Mouse (Mus musculus) hindbrain, postnatal 0 days (tissue): Measurements from ENCODE around the gene Ppcs. TPM values are rescaled to one million over a fixed set of nuclear protein-coding genes. Genes with fewer than 3 reads are reported as not detected.

Experiments
- ATAC-seq: fragments of 200-750 bp; cut with Nextera tagmentation; 2 replicates; pipeline ENCODE4 v1.8.0; 2017; ENCODE audit warnings: mild to moderate bottlenecking, moderate TSS enrichment, moderate library complexity
- DNase-seq: peaks from one replicate; pipeline ENCODE4 v3.0.0-alpha.2; 2015; ENCODE audit warnings: low spot score
- H3K27ac ChIP-seq: fragments of 300-500 bp; sonication (generic); 2 replicates; pipeline ENCODE4 v1.5.1; 2014; ENCODE audit warnings: mild to moderate bottlenecking
- H3K27me3 ChIP-seq: fragments of 300-500 bp; sonication (generic); 2 replicates; pipeline ENCODE4 v1.6.1; 2014; ENCODE audit warnings: low read length, mixed read lengths; ENCODE audit not compliant: insufficient read depth
- H3K36me3 ChIP-seq: fragments of 300-500 bp; sonication (generic); 2 replicates; pipeline ENCODE4 v1.6.1; 2014; ENCODE audit warnings: low read length, mixed read lengths; ENCODE audit not compliant: insufficient read depth
- H3K4me1 ChIP-seq: fragments of 300-500 bp; sonication (generic); 2 replicates; pipeline ENCODE4 v1.6.1; 2014; ENCODE audit warnings: antibody characterized with exemption, low read length, mixed read lengths; ENCODE audit not compliant: insufficient read depth
- H3K4me2 ChIP-seq: fragments of 300-500 bp; sonication (generic); 2 replicates; pipeline ENCODE4 v1.6.1; 2014; ENCODE audit warnings: low read depth, mild to moderate bottlenecking, low read length, moderate library complexity, mixed read lengths
- H3K4me3 ChIP-seq: fragments of 300-500 bp; sonication (generic); 2 replicates; pipeline ENCODE4 v1.5.1; 2014; ENCODE audit warnings: low read length
- H3K9ac ChIP-seq: fragments of 300-500 bp; sonication (generic); replicated peaks from 2 replicates; pipeline ENCODE4 v1.6.1; 2014; ENCODE audit warnings: mild to moderate bottlenecking, low read length, moderate library complexity, mixed read lengths
- H3K9me3 ChIP-seq: fragments of 300-500 bp; sonication (generic); 2 replicates; pipeline ENCODE4 v1.6.1; 2016; ENCODE audit warnings: low read length, mixed read lengths
- CTCF ChIP-seq: IDR thresholded peaks from 2 replicates; pipeline ENCODE4 v1.5.1; 2016; ENCODE audit warnings: antibody characterized with exemption, control low read depth, low read depth
- WGBS: fragments of 180-500 bp; shearing (Covaris S2); extraction: QIAGEN DNeasy Blood & Tissue Kit; methylation state at CpG from one replicate; pipeline ENCODE4 v1.1.7; 2014; 5-methylcytosine and 5-hydroxymethylcytosine counted together
- polyA plus RNA-seq: library from polyadenylated mRNA; unstranded; fragments of >200 nt; fragmentation: Nextera tagmentation; extraction: Ambion mirVana; gene quantifications from 2 replicates; pipeline ENCODE4 v1.2.1, GENCODE M21; 2015
- total RNA-seq: library from RNA; depleted of rRNA; stranded (reverse); fragments of >200 nt; gene quantifications from 2 replicates; pipeline ENCODE4 v1.2.3, GENCODE M21; 2014

Gene Ppcs
- total and polyA plus RNA-seq, 2 experiments from 2014 or later = 12.1 to 28.5 TPM

- no peak for TF ChIP-seq CTCF
- Histone ChIP-seq H3K4me3 (no peak overlapping the region), H3K9ac (no peak overlapping the region; the same call in 1 of the 2 replicates), H3K4me1 (peaks cover 27% of the 10 kb centered on the region), H3K36me3 (no peaks in the 10 kb centered on the region), H3K27me3 (no peaks in the 10 kb centered on the region), H3K4me2 (0 out of 2 replicates have a peak overlapping the region, but pooled peaks have one; percentile 7), H3K9me3 (no peaks in the 10 kb centered on the region), H3K27ac (peak overlapping the region; percentile 74)
- WGBS = 7% methylated on average over 8 of the region's 8 CpGs
- peak; percentile 90 for DNase-seq
- ATAC-seq = peak; percentile 84
Observed at GRCm38 (mm10) chr4:119460728-119461141, 38.5 kb upstream of the Ppcs start.

GRCm38 (mm10) chr4:119460296-119460695 lies 38.1 kb upstream of the Ppcs start:
- TF ChIP-seq CTCF = peak; percentile 75
- Histone ChIP-seq H3K9me3 (no peaks in the 10 kb centered on the region), H3K4me3 (no peak overlapping the region), H3K27me3 (no peaks in the 10 kb centered on the region), H3K4me2 (0 out of 2 replicates have a peak overlapping the region, but pooled peaks have one; percentile 7), H3K36me3 (no peaks in the 10 kb centered on the region), H3K9ac (no peak overlapping the region), H3K27ac (peak overlapping the region; percentile 74), H3K4me1 (peaks cover 27% of the 10 kb centered on the region)
- DNase-seq (peak; percentile 74), ATAC-seq (peak; percentile 4; the same call in 1 of the 2 replicates)
- WGBS = 48% methylated on average over 5 of the region's 5 CpGs

- TF ChIP-seq CTCF = no peak
- WGBS = 15% methylated on average over 6 of the region's 6 CpGs
Observed at GRCm38 (mm10) chr4:119453533-119453932, 31.3 kb upstream of the Ppcs start.

GRCm38 (mm10) chr4:119453128-119453527 lies 30.9 kb upstream of the Ppcs start:
- DNase-seq (no peak), ATAC-seq (peak; percentile 55)
- no peak overlapping the region for H3K4me3 ChIP-seq
- H3K4me1 ChIP-seq = 0 out of 2 replicates have a peak, but pooled peaks cover 5% of the 10 kb centered on the region
- H3K9ac ChIP-seq = no peak overlapping the region
- H3K4me2 ChIP-seq = no peak overlapping the region
- no peaks in the 10 kb centered on the region for H3K27me3 ChIP-seq
- no peaks in the 10 kb centered on the region for H3K36me3 ChIP-seq
- WGBS = 69% methylated on average over 5 of the region's 5 CpGs
- TF ChIP-seq CTCF = no peak
- H3K27ac ChIP-seq = peak overlapping the region; percentile 20; the same call in 1 of the 2 replicates
- no peaks in the 10 kb centered on the region for H3K9me3 ChIP-seq

More at GRCm38 (mm10) chr4:119453533-119453932, 31.3 kb upstream of the Ppcs start:
- H3K4me1 ChIP-seq = 0 out of 2 replicates have a peak, but pooled peaks cover 5% of the 10 kb centered on the region
- H3K9me3 ChIP-seq = no peaks in the 10 kb centered on the region
- ATAC-seq (peak; percentile 65), DNase-seq (peak; percentile 18)
- no peak overlapping the region for H3K4me3 ChIP-seq
- no peaks in the 10 kb centered on the region for H3K36me3 ChIP-seq
- H3K27ac ChIP-seq = peak overlapping the region; percentile 20; the same call in 1 of the 2 replicates
- no peak overlapping the region for H3K4me2 ChIP-seq
- no peak overlapping the region for H3K9ac ChIP-seq
- no peaks in the 10 kb centered on the region for H3K27me3 ChIP-seq

- 0 out of 2 replicates have a peak, but pooled peaks cover 5% of the 10 kb centered on the region for H3K4me1 ChIP-seq
- TF ChIP-seq CTCF = no peak
- ATAC-seq (no peak), DNase-seq (no peak)
- H3K27me3 ChIP-seq = no peaks in the 10 kb centered on the region
- WGBS = 73% methylated on average over 7 of the region's 7 CpGs
- H3K9me3 ChIP-seq = no peaks in the 10 kb centered on the region
- no peak overlapping the region for H3K4me3 ChIP-seq
- no peak overlapping the region for H3K27ac ChIP-seq
- H3K9ac ChIP-seq = no peak overlapping the region
- no peak overlapping the region for H3K4me2 ChIP-seq
- no peaks in the 10 kb centered on the region for H3K36me3 ChIP-seq
Observed at GRCm38 (mm10) chr4:119450436-119450835, 28.2 kb upstream of the Ppcs start.

- no peak for TF ChIP-seq CTCF
- 80% methylated on average over 3 of the region's 3 CpGs for WGBS
Observed at GRCm38 (mm10) chr4:119447786-119448185, 25.6 kb upstream of the Ppcs start.

GRCm38 (mm10) chr4:119447261-119447660 lies 25.0 kb upstream of the Ppcs start:
- no peak for ATAC-seq
- DNase-seq = no peak
- no peaks in the 10 kb centered on the region for H3K4me1 ChIP-seq
- H3K9ac ChIP-seq = no peak overlapping the region
- WGBS = 85% methylated on average over 6 of the region's 6 CpGs
- H3K4me3 ChIP-seq = no peak overlapping the region
- no peaks in the 10 kb centered on the region for H3K9me3 ChIP-seq
- H3K4me2 ChIP-seq = no peak overlapping the region
- H3K27ac ChIP-seq = no peak overlapping the region
- TF ChIP-seq CTCF = no peak
- H3K27me3 ChIP-seq = no peaks in the 10 kb centered on the region
- no peaks in the 10 kb centered on the region for H3K36me3 ChIP-seq

More at GRCm38 (mm10) chr4:119447786-119448185, 25.6 kb upstream of the Ppcs start:
- no peak for ATAC-seq
- no peak overlapping the region for H3K9ac ChIP-seq
- H3K9me3 ChIP-seq = no peaks in the 10 kb centered on the region
- no peak for DNase-seq
- no peaks in the 10 kb centered on the region for H3K27me3 ChIP-seq
- H3K36me3 ChIP-seq = no peaks in the 10 kb centered on the region
- no peak overlapping the region for H3K4me2 ChIP-seq
- H3K27ac ChIP-seq = no peak overlapping the region
- no peak overlapping the region for H3K4me3 ChIP-seq
- no peaks in the 10 kb centered on the region for H3K4me1 ChIP-seq
